Mouse (Mus musculus) erythroblast, embryonic 14.5 days (primary cell): ENCODE measurements around the gene Izumo2. TPM values are rescaled to one million over a fixed set of nuclear protein-coding genes. Genes with fewer than 3 reads are reported as not detected.

Experiments used
- H3K27me3 ChIP-seq: 2 replicates; pipeline ENCODE4 v1.6.1; 2012; ENCODE audit warnings: inconsistent platforms; ENCODE audit not compliant: control insufficient read depth
- H3K36me3 ChIP-seq: 2 replicates; pipeline ENCODE4 v1.6.1; 2012; ENCODE audit warnings: mild to moderate bottlenecking, inconsistent platforms; ENCODE audit not compliant: control insufficient read depth
- H3K4me1 ChIP-seq: 2 replicates; pipeline ENCODE4 v1.6.1; 2012; ENCODE audit warnings: inconsistent platforms; ENCODE audit not compliant: control insufficient read depth
- H3K4me3 ChIP-seq: replicated peaks from 2 replicates; pipeline ENCODE3; 2012; ENCODE audit warnings: moderate library complexity, mild to moderate bottlenecking, inconsistent platforms
- H3K9me3 ChIP-seq: 2 replicates; pipeline ENCODE4 v1.6.1; 2012; ENCODE audit warnings: low read length, inconsistent platforms, mixed read lengths; ENCODE audit not compliant: control insufficient read depth
- GATA1 ChIP-seq: IDR thresholded peaks from 2 replicates; pipeline ENCODE4 v1.6.1; 2012; ENCODE audit warnings: low read length, inconsistent platforms, mixed read lengths
- TAL1 ChIP-seq: IDR thresholded peaks from 3 replicates; pipeline ENCODE4 v1.6.1; 2012; ENCODE audit warnings: low read length, inconsistent platforms, mixed read lengths
- polyA plus RNA-seq: library from polyadenylated mRNA; stranded (reverse); fragments of >175 nt; gene quantifications from 2 replicates; pipeline ENCODE4 v1.2.3, GENCODE M21; 2012

Izumo2 gene
- polyA plus RNA-seq, 1 experiment = not detected

DNA sequence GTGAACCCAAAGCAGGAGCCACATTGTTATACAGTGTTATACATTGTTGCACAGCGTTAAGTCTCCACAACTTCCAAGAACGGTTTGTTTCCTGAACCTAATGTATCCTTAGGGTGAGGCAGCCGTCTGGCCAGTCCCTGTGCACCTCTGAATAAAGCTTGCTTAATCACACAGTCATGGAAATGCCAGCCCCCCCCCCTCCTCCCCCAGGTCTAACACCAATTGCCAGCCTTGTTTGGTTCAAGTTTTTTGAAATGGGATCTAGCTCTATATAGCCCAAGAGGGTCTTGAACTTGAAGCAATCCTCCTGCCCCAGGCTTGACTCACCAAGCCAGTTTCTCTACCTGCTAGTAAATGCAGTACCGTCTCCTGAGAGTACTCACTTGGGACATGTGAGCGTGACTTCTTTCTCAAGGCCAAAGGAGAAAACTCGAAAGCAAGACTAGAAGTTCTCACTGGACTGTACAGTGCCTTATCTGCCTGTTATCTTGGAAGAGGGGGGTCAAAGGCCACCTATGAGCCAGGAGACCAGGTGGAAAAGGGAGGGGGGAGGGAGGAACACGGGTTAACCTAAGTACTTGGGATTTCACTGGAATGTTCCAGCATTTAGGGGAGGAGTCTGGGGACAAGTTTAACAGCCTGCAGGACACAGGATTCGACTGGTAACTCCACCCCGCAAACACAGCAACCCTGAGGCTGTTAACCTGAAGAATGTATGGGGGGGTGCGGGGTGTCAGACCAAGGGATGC lies 14.9 kb upstream of the Izumo2 start:
- H3K4me3 ChIP-seq = no peak overlapping the region
- TF ChIP-seq GATA1 (no peak), TAL1 (no peak)

DNA sequence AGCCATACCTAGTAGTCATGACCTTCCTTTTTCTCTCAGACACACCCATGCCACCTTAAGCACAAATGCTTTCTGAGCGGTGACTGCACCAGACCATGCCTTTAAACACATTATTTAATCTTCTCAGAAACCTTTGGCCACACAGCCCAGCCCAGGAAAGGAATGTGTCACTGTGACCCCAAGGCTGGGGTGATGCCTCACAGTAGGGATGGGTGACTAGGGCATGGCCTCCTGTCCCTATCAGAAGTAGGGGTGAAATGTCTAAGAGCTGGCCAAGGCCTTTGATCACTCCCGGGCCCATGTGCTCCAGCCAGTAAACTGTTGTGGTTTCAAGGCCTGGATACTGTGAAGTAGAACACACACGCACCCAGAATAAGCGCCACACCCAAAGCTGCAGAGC lies 13.3 kb upstream of the Izumo2 start:
- peaks cover 11% of the 10 kb centered on the region for H3K4me1 ChIP-seq
- no peak overlapping the region for H3K4me3 ChIP-seq
- peaks cover 15% of the 10 kb centered on the region for H3K27me3 ChIP-seq
- H3K36me3 ChIP-seq = no peaks in the 10 kb centered on the region
- TF ChIP-seq GATA1 (no peak), TAL1 (no peak)
- H3K9me3 ChIP-seq = no peaks in the 10 kb centered on the region

More for the DNA sequence above, 14.9 kb upstream of the Izumo2 start:
- peaks cover 13% of the 10 kb centered on the region for H3K27me3 ChIP-seq
- H3K36me3 ChIP-seq = no peaks in the 10 kb centered on the region
- H3K4me1 ChIP-seq = peaks cover 11% of the 10 kb centered on the region
- H3K9me3 ChIP-seq = no peaks in the 10 kb centered on the region

DNA sequence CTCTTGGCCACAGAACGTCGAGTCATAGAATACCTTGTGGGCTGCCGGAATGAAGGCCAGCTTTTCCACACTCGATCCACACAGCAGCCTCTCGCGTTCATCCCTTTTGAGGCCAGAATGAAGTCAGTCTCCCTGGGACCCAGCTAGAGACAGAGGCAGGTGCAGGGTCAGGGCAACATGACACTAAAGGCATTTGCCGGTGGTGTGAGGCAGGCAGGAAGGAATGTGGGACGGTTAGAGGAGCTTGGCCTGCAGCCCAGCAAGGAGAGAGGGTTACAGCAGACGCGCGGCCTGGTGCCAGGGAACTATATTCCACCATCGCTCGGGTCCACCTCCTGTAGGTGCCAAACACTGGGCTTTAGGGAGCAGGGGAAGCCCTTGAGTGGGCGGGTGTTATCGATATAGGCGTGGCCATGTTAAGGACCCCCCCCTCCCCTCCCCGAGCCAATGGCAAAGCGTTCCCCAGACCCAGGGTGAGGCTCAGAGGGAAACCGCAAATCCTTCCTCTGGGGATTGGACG lies 11.3 kb upstream of the Izumo2 start:
- Histone ChIP-seq H3K36me3 (no peaks in the 10 kb centered on the region), H3K27me3 (peaks cover 15% of the 10 kb centered on the region), H3K9me3 (no peaks in the 10 kb centered on the region), H3K4me1 (peaks cover 11% of the 10 kb centered on the region), H3K4me3 (no peak overlapping the region)
- TF ChIP-seq GATA1 (no peak), TAL1 (no peak)

DNA sequence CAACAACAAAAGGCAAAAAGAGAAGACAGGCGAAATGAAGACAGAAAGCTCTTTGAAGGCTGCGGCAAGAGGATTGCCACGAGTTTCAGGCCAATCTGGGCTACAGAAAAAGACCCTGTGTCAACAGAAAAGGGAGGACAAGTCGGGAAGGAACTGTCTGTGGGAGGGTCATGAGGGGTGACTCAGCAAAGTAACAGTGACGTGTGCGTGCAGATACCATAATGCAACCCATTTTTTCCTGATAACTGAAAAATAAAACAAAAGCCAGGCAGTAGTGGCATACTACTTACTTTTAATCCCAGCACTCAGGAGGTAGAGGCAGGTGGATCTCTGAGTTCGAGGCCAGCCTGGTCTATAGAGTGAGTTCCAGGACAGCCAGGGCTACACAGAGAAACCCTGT lies 10.6 kb upstream of the Izumo2 start:
- H3K36me3 ChIP-seq = no peaks in the 10 kb centered on the region
- no peak overlapping the region for H3K4me3 ChIP-seq
- peaks cover 15% of the 10 kb centered on the region for H3K27me3 ChIP-seq
- H3K9me3 ChIP-seq = no peaks in the 10 kb centered on the region
- TF ChIP-seq GATA1 (no peak), TAL1 (no peak)
- peaks cover 11% of the 10 kb centered on the region for H3K4me1 ChIP-seq

DNA sequence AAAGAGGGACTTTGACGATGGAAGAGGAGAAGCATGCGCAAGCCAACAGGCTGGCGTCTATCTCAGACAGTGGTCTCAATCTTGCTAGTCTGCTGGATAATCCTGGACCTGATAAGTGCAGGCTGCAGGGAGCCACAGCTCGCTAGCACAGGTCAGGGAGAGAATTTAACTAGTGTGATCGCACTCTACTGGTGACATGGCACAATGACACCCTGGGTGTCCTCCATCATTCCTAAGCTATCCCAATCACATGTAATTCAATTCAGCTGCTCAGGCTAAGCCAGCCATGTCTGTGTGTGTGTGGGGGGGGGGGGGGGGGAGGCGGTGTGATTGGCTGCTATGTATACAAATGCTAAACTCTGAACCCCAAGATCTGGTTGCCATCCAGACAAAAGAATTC lies 6.6 kb upstream of the Izumo2 start:
- Histone ChIP-seq H3K27me3 (peaks cover 12% of the 10 kb centered on the region), H3K4me3 (no peak overlapping the region), H3K36me3 (no peaks in the 10 kb centered on the region), H3K9me3 (peaks cover 6% of the 10 kb centered on the region; the same call in 1 of the 2 replicates), H3K4me1 (peaks cover 11% of the 10 kb centered on the region)
- no peak for TF ChIP-seq TAL1
- TF ChIP-seq GATA1 = no peak

DNA sequence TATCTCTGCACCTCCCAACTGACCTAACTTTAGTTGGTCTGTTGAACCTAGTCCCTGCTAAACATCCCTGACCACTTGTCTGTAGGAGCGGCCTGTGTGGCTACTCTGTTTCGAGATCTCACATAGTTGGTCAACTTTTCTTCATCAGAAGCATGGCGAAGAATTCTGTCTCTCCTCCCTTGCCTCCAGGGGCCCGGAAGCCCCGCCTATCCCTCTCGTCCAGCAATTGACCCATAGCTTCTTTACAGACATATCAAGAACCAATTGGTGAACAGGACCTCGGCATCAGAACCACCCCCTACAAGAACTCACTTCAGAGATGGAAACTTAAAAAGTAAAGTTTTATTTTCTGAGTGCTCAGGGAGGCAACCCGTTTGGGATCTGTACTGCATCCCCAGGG lies 5.6 kb upstream of the Izumo2 start:
- Histone ChIP-seq H3K27me3 (0 out of 2 replicates have a peak, but pooled peaks cover 2% of the 10 kb centered on the region), H3K36me3 (no peaks in the 10 kb centered on the region), H3K9me3 (peaks cover 6% of the 10 kb centered on the region; the same call in 1 of the 2 replicates), H3K4me1 (peaks cover 3% of the 10 kb centered on the region), H3K4me3 (no peak overlapping the region)
- TF ChIP-seq GATA1 = no peak
- TF ChIP-seq TAL1 = no peak

DNA sequence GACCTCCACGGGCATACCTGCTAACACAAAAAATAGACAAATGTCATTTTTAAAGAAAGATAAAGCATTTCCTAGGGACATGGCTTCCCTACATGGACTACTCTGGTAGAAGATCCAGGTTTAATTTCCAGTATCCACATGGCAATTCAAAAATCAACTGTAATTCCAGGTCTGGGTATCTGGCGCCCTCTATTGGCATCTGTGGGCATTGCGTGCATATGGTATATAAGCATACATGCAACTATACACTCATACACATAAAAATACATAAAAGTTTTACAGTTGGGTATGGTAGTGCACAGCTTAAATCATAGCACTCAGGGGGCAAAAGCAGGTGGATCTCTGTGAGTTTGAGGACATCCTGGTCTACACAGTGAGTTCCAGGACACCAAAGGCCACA lies 4.2 kb upstream of the Izumo2 start:
- Histone ChIP-seq H3K9me3 (peaks cover 9% of the 10 kb centered on the region; the same call in 1 of the 2 replicates), H3K4me1 (no peaks in the 10 kb centered on the region), H3K36me3 (no peaks in the 10 kb centered on the region), H3K4me3 (no peak overlapping the region), H3K27me3 (no peaks in the 10 kb centered on the region)
- no peak for TF ChIP-seq TAL1

DNA sequence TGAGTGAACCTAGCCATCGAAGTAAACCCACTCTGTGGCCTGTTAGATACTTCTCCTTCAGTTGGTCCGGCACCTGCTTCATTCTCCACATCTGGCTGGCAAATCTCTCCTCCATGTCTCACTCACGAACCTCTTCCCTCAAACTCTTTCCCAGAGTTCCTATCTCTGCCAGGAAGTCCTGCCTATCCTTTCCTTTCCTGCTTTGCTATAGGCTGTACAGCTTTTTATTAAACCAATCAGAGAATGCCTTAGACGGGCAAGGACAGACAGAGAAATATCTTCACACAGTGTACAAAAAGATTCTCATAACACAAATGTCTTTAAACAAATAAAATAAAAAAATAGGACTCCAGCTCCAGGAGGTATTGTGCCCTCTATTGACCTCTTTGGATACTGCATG lies 3.5 kb upstream of the Izumo2 start:
- no peak overlapping the region for H3K4me3 ChIP-seq
- H3K27me3 ChIP-seq = no peaks in the 10 kb centered on the region
- H3K36me3 ChIP-seq = no peaks in the 10 kb centered on the region
- peaks cover 12% of the 10 kb centered on the region for H3K9me3 ChIP-seq
- TF ChIP-seq TAL1 = no peak
- TF ChIP-seq GATA1 = no peak
- no peaks in the 10 kb centered on the region for H3K4me1 ChIP-seq

DNA sequence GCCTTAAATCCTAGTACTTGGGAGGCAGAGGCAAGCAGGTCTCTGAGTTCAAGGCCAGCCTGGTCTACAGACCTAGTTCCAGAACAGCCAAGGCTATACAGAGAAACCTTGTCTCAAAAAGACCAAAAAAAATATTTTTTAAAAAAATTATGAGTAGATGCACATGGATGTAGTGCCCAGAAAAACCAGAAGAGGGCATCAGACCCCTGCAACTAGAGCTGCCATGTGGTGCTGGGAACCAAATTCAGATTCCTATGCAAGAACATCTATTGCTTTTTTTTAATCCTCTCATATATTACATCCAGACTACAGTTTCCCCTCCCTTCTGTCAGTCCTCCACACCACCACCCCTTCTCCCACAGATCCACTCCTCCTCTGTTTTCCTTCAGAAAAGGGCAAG lies 2.2 kb upstream of the Izumo2 start:
- Histone ChIP-seq H3K4me1 (no peaks in the 10 kb centered on the region), H3K4me3 (no peak overlapping the region), H3K36me3 (no peaks in the 10 kb centered on the region), H3K9me3 (peaks cover 18% of the 10 kb centered on the region), H3K27me3 (peaks cover 3% of the 10 kb centered on the region)
- no peak for TF ChIP-seq GATA1
- no peak for TF ChIP-seq TAL1
